Mouse (Mus musculus) inflammation-experienced regulatory T-cells, adult 16 weeks (primary cell): Measurements from ENCODE around the gene Actr10. TPM values are rescaled to one million over a fixed set of nuclear protein-coding genes. Genes with fewer than 3 reads are reported as not detected.

Source experiments
- polyA plus RNA-seq: library from polyadenylated mRNA; unstranded; fragments of 100-300 nt; shearing (Covaris generic); gene quantifications from one replicate; pipeline ENCODE4 v1.2.1, GENCODE M21; 2017

Actr10 gene
- polyA plus RNA-seq = 338 TPM

GRCm38 (mm10) chr12:70937571-70938384 is at the start of gene Actr10:
Gene Actr10, plus strand, starts transcription at chr12:70937857.

GRCm38 (mm10) chr12:70974441-70975266 is 37.0 kb downstream of the Actr10 start, which contains the start of gene Psma3:
Gene Psma3, plus strand, starts transcription at chr12:70974621.

Other genes starting within 250 kb of the Actr10 start
- gene Frmd6, start 112.3 kb upstream of the Actr10 start, polyA plus RNA-seq = 48.3 TPM
- gene Psma3, start 36.8 kb downstream of the Actr10 start, polyA plus RNA-seq = 424 TPM
- 184 TPM for gene Arid4a, start 78.1 kb downstream of the Actr10 start, polyA plus RNA-seq
- not detected for gene Tomm20l, start 173.6 kb downstream of the Actr10 start, polyA plus RNA-seq
- 46.6 TPM for gene Timm9, start 198.8 kb downstream of the Actr10 start, polyA plus RNA-seq
- 13.3 TPM for gene 2700049A03Rik, start 199.0 kb downstream of the Actr10 start, polyA plus RNA-seq